Mouse (Mus musculus) C2C12 (cell line): Measurements from ENCODE around the gene Phlda1.

ENCODE experiments used
- CTCF ChIP-seq: IDR thresholded peaks from one replicate; pipeline ENCODE4 v1.5.1; 2011; ENCODE audit not compliant: control insufficient read depth, insufficient read depth, insufficient read length
- USF1 ChIP-seq: IDR thresholded peaks from one replicate; pipeline ENCODE4 v1.6.1; 2011; ENCODE audit warnings: low read depth, mild to moderate bottlenecking, control low read depth, moderate library complexity

DNA sequence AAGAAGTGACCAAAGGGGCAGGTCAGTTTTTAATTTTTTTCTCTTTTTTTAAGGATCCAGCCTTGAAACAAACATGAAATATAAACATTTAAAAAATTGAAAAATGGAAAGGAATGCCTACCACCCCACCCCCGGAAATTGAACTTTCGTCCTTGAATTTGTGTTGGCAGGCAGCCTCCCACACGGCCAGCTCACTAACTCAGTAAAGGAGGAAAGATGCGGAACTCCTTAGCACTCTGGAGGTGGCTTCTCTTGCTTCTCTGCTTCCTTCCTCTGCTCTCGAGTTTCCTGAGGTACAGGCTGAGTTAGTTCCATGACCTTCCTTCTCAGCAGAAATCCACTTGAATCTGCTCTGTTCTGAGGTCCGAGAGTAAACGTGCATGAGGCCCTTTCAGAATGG, 4.7 kb downstream of the Phlda1 start:
- no peak for TF ChIP-seq CTCF
- no peak for TF ChIP-seq USF1
